Mouse (Mus musculus) hindbrain, embryonic 13.5 days (tissue): ENCODE measurements at regions not wholly inside any gene's neighbourhood (a gene's known extent, or its start where the extent isn't known, plus 50 kb on each side); places are given as distances from the start of the nearest gene placed in this dataset.
A peak's percentile ranks its signal among the peaks of the same experiment; 100 is the strongest.

Source experiments
- ATAC-seq: fragments of 200-750 bp; cut with Nextera tagmentation; 2 replicates; pipeline ENCODE4 v1.8.0; 2017; ENCODE audit warnings: moderate TSS enrichment; ENCODE audit not compliant: low FRiP score
- H3K27ac ChIP-seq: fragments of 300-500 bp; sonication (generic); 2 replicates; pipeline ENCODE4 v1.5.1; 2015; ENCODE audit warnings: inconsistent platforms, mild to moderate bottlenecking, moderate library complexity
- H3K27me3 ChIP-seq: fragments of 300-500 bp; sonication (generic); 2 replicates; pipeline ENCODE4 v1.6.1; 2015; ENCODE audit warnings: mild to moderate bottlenecking, inconsistent platforms
- H3K36me3 ChIP-seq: fragments of 300-500 bp; sonication (generic); 2 replicates; pipeline ENCODE4 v1.6.1; 2015; ENCODE audit warnings: mild to moderate bottlenecking, inconsistent platforms
- H3K4me1 ChIP-seq: fragments of 300-500 bp; sonication (generic); replicated peaks from 2 replicates; pipeline ENCODE4 v1.6.1; 2015; ENCODE audit warnings: inconsistent platforms
- H3K4me2 ChIP-seq: fragments of 300-500 bp; sonication (generic); 2 replicates; pipeline ENCODE4 v1.6.1; 2015; ENCODE audit warnings: inconsistent platforms, mild to moderate bottlenecking, moderate library complexity
- H3K4me3 ChIP-seq: fragments of 300-500 bp; sonication (generic); 2 replicates; pipeline ENCODE4 v1.5.1; 2015; ENCODE audit warnings: mild to moderate bottlenecking, inconsistent platforms
- H3K9ac ChIP-seq: fragments of 300-500 bp; sonication (generic); 2 replicates; pipeline ENCODE4 v1.6.1; 2015; ENCODE audit warnings: mild to moderate bottlenecking, inconsistent platforms
- H3K9me3 ChIP-seq: fragments of 300-500 bp; sonication (generic); 2 replicates; pipeline ENCODE4 v1.6.1; 2016; ENCODE audit warnings: inconsistent platforms
- WGBS: fragments of 180-500 bp; shearing (Covaris S2); methylation state at CpG from one replicate; pipeline ENCODE4 v1.1.7; 2015; 5-methylcytosine and 5-hydroxymethylcytosine counted together

DNA sequence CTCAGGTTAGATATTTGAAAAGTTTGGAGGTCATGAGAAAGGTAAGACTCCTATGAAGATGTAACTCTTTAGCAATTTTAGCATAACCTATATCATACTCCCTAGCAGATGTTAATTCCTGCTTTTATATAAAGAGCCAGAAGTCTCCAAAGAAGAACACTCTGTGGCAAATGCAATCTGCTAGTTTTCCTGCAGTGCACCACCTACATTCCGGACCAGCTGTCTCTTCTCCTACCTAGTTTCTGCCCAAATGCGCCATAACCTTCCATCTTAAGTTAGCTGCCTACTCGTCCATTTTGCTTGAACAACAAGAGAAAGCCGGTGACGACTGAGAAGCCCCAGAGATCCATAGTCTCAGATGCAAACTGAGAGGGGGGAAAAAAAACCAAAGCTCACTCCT, 124.5 kb upstream of the Hmga2 start:
- 81% methylated on average over 5 of the region's 5 CpGs for WGBS
- H3K36me3 ChIP-seq: no peaks in the 10 kb centered on the region
- H3K4me2 ChIP-seq: no peak overlapping the region
- H3K27me3 ChIP-seq: no peaks in the 10 kb centered on the region
- no peaks in the 10 kb centered on the region for H3K9me3 ChIP-seq
- peaks cover 5% of the 10 kb centered on the region for H3K4me1 ChIP-seq
- no peak for ATAC-seq
- H3K27ac ChIP-seq: no peak overlapping the region
- H3K9ac ChIP-seq: no peak overlapping the region
- no peak overlapping the region for H3K4me3 ChIP-seq

DNA sequence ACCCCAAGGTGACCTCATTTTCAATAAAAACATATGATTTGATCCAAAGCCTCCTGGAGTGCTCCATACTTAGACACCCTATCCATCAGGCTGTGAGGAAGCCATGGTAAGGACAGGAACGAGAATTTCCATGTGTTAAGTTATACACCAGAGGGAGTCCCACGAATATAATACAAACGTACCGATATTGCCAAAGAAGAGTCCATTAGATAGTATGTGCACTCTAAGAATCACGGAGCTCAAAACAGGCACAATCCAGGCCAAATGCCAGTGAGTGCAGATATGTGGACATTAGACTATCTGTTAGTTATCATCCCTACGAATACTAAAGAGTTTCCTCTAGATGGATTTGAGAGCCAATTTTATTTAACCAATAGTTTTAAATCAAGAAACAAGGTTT, 123.3 kb upstream of the Hmga2 start:
- 90% methylated on average over 6 of the region's 6 CpGs for WGBS
- H3K4me1 ChIP-seq: peaks cover 3% of the 10 kb centered on the region
- H3K4me3 ChIP-seq: no peak overlapping the region
- no peaks in the 10 kb centered on the region for H3K9me3 ChIP-seq
- H3K9ac ChIP-seq: no peak overlapping the region
- no peak for ATAC-seq
- no peaks in the 10 kb centered on the region for H3K36me3 ChIP-seq
- no peaks in the 10 kb centered on the region for H3K27me3 ChIP-seq
- no peak overlapping the region for H3K27ac ChIP-seq
- no peak overlapping the region for H3K4me2 ChIP-seq

DNA sequence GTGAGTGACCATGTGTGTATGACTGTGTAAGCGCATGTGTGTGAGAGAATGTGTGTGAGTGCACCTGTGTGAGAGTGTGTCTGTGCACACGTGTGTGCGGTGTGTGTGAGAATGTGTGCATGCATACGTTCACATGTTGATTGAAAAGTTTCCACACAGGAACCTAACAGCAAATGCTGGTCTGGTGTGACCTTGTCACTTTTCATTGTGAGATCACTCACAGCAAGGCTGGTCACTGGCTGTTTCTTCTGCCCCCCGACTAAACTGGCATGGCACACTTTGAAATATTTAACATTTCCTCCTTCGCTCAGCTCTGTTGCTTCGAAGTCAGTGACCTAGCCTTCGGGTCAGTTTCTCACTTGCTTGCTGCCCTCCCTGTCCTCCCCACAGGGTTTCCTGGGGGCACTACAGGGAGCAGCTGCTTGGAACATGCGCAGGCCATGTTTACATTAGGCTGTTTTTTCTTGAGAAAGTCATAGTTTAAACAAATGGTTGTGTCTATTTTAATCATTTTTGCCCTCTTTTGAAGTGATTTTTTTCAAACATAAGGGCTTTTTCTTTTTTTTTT, 121.1 kb upstream of the Hmga2 start:
- no peak overlapping the region for H3K4me2 ChIP-seq
- H3K9me3 ChIP-seq: no peaks in the 10 kb centered on the region
- 72% methylated on average over 9 of the region's 9 CpGs for WGBS
- no peak overlapping the region for H3K4me3 ChIP-seq
- H3K27me3 ChIP-seq: no peaks in the 10 kb centered on the region
- H3K4me1 ChIP-seq: no peaks in the 10 kb centered on the region
- no peaks in the 10 kb centered on the region for H3K36me3 ChIP-seq
- no peak for ATAC-seq
- no peak overlapping the region for H3K27ac ChIP-seq
- H3K9ac ChIP-seq: no peak overlapping the region

DNA sequence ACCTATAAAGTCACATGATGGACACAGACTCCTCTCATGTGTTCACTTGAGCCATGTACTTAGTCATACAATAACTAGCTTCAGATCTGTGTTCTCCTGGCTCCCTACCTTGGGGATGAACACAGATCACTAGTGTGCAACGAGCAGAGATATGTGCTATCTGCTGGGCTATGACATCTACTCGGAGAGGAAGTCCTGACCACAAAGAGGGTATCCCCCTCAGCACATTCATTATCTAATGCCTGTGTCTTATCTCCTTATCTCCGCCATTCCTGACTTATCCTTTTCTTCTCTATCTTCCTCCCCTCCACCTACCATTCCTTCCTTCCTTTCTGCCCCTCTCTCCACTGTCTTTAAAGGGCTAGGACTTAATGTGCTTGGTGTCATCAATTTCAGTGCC, 118.9 kb upstream of the Hmga2 start:
- H3K9ac ChIP-seq: no peak overlapping the region
- H3K4me2 ChIP-seq: no peak overlapping the region
- no peaks in the 10 kb centered on the region for H3K4me1 ChIP-seq
- H3K9me3 ChIP-seq: no peaks in the 10 kb centered on the region
- no peak overlapping the region for H3K4me3 ChIP-seq
- H3K27ac ChIP-seq: no peak overlapping the region
- ATAC-seq: no peak
- no peaks in the 10 kb centered on the region for H3K27me3 ChIP-seq
- no peaks in the 10 kb centered on the region for H3K36me3 ChIP-seq
- WGBS: 95% methylated on average over 3 of the region's 3 CpGs

DNA sequence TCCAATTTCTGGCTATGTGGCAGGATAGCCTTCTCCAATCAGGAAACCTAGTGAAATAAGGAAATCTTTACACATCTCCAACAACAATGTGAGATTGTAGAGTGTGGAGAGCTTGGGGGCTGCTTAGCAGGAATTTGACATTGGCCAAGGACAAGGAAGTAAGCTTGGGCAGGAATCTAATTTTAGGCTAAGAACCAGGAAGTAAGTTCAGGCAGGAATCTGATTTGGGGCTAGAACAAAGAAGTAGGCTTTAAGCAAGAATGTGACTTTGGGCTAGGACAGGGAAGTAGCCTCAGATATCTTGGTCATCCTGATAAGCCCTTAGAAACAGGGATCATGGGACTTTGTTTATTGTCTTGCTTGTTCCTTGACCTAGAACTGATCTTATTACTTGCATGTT, 117.6 kb upstream of the Hmga2 start:
- Histone ChIP-seq H3K9ac (no peak overlapping the region), H3K27ac (no peak overlapping the region), H3K4me1 (no peaks in the 10 kb centered on the region), H3K36me3 (no peaks in the 10 kb centered on the region), H3K9me3 (no peaks in the 10 kb centered on the region), H3K27me3 (no peaks in the 10 kb centered on the region), H3K4me3 (no peak overlapping the region), H3K4me2 (no peak overlapping the region)
- no peak for ATAC-seq

DNA sequence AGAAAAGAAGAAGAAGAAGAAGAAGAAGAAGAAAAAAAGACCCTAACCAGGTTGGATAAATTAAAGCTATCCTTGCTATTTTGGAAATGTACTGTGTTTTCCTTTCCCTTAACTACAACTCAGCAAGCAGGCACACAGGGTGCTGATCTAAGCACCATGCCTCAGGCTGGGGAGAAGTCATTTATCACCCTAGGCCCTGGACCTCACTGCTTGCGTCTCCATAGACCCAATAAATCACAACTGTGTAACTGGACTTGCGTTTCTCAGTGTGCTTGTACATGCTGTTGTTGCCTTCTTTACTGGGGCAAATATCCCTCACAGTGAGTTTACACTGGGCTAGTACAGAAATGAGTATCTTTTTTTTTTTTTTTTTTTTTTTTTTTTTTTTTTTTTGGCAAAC, 113.4 kb upstream of the Hmga2 start:
- Histone ChIP-seq H3K4me1 (no peaks in the 10 kb centered on the region), H3K4me2 (no peak overlapping the region), H3K9me3 (no peaks in the 10 kb centered on the region), H3K27ac (no peak overlapping the region), H3K36me3 (no peaks in the 10 kb centered on the region), H3K9ac (no peak overlapping the region), H3K4me3 (no peak overlapping the region), H3K27me3 (no peaks in the 10 kb centered on the region)
- WGBS: 62% methylated on average over 2 of the region's 2 CpGs
- no peak for ATAC-seq

DNA sequence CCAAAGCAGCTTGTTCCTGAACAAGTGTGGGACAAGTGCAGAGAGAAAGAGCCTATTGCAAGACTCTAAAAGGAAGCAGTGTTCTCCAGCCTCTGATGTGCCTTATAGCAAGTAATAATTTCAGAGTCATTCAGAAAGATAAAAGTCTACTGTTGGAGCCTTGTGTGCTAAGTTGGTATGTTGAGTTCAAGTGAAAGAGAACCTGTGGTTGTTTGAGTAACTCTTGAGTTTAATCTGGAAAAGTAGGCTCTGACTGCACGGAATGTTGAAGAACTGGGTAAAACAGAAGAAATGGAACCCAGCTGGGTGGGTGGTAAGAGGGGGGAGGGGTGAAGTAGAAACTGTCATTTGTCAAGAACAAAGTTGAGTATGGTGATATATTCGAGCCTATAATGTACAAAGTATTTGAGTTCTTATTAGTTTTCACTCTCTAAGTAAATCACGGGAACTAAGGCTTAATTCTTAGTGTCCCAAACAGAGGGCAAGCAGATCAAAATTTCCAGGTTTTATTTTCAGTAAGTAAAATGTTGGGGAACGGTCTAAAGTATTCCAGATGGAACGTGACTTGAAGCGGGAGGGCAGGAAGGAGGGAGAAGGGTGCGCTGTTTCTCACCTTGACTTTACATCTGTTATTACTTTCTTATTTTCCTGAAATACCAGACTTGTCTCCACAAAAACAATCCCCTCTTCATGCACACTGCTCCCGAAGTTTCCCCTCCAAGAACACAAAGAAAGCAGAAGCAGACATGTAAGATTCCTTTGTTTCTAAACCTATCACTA, 111.8 kb upstream of the Hmga2 start:
- Histone ChIP-seq H3K4me1 (no peaks in the 10 kb centered on the region), H3K36me3 (no peaks in the 10 kb centered on the region), H3K4me3 (no peak overlapping the region), H3K9ac (no peak overlapping the region), H3K9me3 (no peaks in the 10 kb centered on the region), H3K27me3 (no peaks in the 10 kb centered on the region), H3K4me2 (no peak overlapping the region), H3K27ac (no peak overlapping the region)
- no peak for ATAC-seq
- 76% methylated on average over 8 of the region's 8 CpGs for WGBS

DNA sequence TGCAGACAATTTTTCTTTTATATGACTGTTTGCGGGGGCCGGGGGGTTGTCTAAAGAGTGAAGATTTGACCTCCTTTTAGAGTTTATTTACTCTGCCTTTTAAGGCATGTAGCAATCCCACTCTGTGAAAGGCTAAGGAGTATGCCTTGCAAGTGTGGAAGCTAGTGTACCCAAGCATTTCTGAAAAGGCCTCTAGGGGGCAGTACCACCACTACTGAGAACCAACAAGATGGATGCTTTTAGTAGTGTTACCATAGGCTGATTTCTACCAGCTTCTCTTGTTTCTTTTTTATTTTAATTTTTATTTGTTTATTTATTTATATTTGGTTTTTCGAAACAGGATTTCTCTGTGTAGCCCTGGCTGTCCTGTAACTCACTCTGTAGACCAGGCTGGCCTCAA, 110.9 kb upstream of the Hmga2 start:
- 86% methylated on average over 3 of the region's 3 CpGs for WGBS
- Histone ChIP-seq H3K36me3 (no peaks in the 10 kb centered on the region), H3K4me2 (no peak overlapping the region), H3K4me3 (no peak overlapping the region), H3K4me1 (0 out of 2 replicates have a peak, but pooled peaks cover 5% of the 10 kb centered on the region), H3K9me3 (no peaks in the 10 kb centered on the region), H3K9ac (no peak overlapping the region), H3K27ac (no peak overlapping the region), H3K27me3 (no peaks in the 10 kb centered on the region)
- ATAC-seq: no peak

DNA sequence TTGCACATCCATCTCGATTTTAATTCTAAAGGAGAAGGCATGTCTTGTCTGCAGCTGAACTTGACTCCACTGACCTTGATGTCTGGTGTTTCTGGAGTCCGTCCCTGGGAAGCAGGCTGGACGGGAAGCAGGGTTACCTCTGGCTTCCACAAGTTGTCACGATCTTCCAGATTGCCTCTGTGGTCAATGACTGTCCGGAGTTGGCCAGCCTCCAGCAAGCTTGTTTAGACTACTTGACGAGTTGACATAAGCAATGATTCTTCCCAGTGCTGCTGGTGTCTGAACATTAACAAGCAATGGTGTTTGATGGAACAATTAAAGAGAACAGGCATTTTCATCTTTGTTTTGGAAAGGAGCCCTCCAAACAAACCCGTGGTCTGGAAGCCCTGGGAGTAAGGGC, 106.2 kb upstream of the Hmga2 start:
- Histone ChIP-seq H3K27ac (no peak overlapping the region), H3K4me1 (0 out of 2 replicates have a peak, but pooled peaks cover 5% of the 10 kb centered on the region), H3K9me3 (no peaks in the 10 kb centered on the region), H3K9ac (no peak overlapping the region), H3K4me2 (no peak overlapping the region), H3K4me3 (no peak overlapping the region), H3K36me3 (no peaks in the 10 kb centered on the region), H3K27me3 (no peaks in the 10 kb centered on the region)
- 71% methylated on average over 7 of the region's 7 CpGs for WGBS
- ATAC-seq: no peak

DNA sequence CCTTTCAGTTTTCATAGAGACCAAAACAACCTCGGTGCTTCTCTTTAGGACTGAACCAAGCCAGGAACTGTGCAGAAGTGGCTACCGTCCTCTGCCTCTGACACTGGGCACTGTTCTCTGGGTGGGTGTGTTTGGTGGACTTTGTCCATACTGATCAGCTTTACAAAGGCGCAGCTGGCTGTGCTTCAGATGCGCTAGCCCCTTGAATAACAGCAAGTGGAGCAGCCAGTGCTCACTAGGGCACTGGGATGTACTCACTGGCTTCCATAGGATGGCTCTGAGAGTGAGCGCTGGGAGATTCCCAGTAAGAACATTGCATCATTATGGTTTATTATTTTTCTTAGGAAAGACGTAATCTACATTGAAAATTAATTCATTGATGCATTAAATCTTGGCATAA, 105.3 kb upstream of the Hmga2 start:
- no peaks in the 10 kb centered on the region for H3K9me3 ChIP-seq
- 65% methylated on average over 6 of the region's 6 CpGs for WGBS
- ATAC-seq: no peak

DNA sequence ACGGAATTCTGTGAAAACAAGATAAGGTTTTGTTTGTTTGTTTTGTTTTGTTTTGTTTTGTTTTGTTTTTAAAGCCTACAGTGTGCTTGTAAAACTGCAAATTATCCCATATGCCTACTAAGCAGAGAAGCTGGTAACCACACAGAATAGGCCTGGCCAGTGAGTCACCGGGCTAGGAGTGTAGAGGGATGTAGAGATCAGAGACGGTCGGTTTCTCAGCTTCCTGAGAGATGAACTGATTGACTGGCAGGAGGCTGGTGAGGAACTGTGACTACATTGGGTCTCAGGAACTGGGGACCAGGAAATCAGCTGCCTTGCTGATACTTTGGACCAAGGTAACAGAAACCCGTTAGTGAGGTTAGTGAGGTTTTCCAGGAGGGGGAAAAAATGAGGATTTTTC, 100.6 kb upstream of the Hmga2 start:
- no peak overlapping the region for H3K27ac ChIP-seq
- H3K27me3 ChIP-seq: no peaks in the 10 kb centered on the region
- H3K9me3 ChIP-seq: no peaks in the 10 kb centered on the region
- H3K4me1 ChIP-seq: no peaks in the 10 kb centered on the region
- ATAC-seq: no peak
- H3K4me3 ChIP-seq: no peak overlapping the region
- H3K9ac ChIP-seq: no peak overlapping the region
- no peaks in the 10 kb centered on the region for H3K36me3 ChIP-seq
- 70% methylated on average over 5 of the region's 5 CpGs for WGBS
- no peak overlapping the region for H3K4me2 ChIP-seq

More for the DNA sequence above, 105.3 kb upstream of the Hmga2 start:
- H3K27me3 ChIP-seq: no peaks in the 10 kb centered on the region
- H3K36me3 ChIP-seq: no peaks in the 10 kb centered on the region
- 0 out of 2 replicates have a peak, but pooled peaks cover 5% of the 10 kb centered on the region for H3K4me1 ChIP-seq
- H3K27ac ChIP-seq: no peak overlapping the region
- H3K9ac ChIP-seq: no peak overlapping the region
- no peak overlapping the region for H3K4me3 ChIP-seq
- no peak overlapping the region for H3K4me2 ChIP-seq

DNA sequence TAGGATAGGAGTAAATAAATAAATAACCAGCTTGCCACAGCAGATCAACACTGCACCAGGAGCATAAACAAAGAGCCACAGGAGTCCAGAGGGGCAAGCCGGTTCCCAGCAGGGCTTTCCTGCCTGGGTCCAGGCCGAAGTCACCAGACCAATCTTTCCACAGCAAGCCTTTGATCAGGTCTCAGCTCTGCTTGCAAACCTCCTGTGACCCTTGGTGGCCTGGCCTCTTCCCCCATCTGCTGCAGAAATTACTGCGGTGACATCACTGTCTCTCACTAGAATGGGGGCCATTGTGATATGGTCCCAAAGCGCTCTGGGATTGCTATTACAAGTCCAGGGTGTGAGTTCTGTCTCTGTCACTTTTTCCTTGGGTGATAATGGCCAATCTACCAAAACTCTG, 99.9 kb upstream of the Hmga2 start:
- WGBS: 11% methylated on average over 4 of the region's 4 CpGs
- H3K27me3 ChIP-seq: no peaks in the 10 kb centered on the region
- no peaks in the 10 kb centered on the region for H3K4me1 ChIP-seq
- no peak for ATAC-seq
- no peak overlapping the region for H3K4me3 ChIP-seq
- H3K27ac ChIP-seq: no peak overlapping the region
- H3K36me3 ChIP-seq: no peaks in the 10 kb centered on the region
- no peak overlapping the region for H3K4me2 ChIP-seq
- H3K9ac ChIP-seq: 0 out of 2 replicates have a peak overlapping the region, but pooled peaks have one; percentile 24
- H3K9me3 ChIP-seq: no peaks in the 10 kb centered on the region

DNA sequence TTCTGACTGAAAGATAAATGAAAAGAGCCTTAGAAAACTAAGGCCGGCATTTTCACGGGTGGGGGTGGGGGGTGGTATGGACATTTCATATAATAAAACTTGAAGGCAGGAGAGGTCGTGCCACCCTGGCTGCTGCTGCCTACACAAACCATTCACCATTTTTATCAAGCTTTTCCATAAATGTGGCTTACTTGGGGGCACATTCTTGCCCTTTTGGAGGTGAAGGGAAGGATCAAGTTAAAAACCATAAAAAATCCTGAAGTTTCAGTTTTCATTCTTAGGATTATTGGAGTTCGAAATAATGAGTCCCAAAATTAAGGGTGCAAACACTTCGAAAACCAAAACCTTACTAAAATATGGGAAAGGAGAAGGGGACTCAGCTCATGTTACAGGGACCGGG, 95.1 kb upstream of the Hmga2 start:
- Histone ChIP-seq H3K4me2 (no peak overlapping the region), H3K27ac (no peak overlapping the region), H3K27me3 (no peaks in the 10 kb centered on the region), H3K9me3 (no peaks in the 10 kb centered on the region), H3K4me3 (no peak overlapping the region), H3K9ac (no peak overlapping the region), H3K4me1 (no peaks in the 10 kb centered on the region), H3K36me3 (no peaks in the 10 kb centered on the region)
- ATAC-seq: no peak
- 25% methylated on average over 6 of the region's 6 CpGs for WGBS
